Mouse (Mus musculus): ENCODE measurements at regions not wholly inside any gene's neighbourhood (a gene's known extent, or its start where the extent isn't known, plus 50 kb on each side); places are given as distances from the start of the nearest gene placed in this dataset.

DNA sequence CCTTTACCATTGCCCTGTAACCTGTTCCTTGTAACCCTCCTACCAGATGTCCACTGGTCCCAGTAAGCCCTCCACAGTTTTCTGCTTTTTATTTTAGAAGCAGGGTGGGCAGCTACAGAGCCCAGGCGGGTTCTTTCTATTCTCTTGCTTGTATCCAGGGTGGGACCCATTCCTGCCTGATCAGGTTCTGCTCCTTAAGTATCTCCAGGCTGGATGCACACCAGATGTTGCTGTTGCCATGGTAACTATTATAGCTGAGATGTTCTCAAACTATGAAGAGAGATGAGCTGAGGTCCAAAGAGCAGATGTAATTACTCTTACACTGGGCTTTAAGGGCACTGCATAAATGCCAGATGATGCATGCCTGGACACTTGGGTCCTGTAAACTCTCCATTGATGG is 335.3 kb upstream of the Kazn start:
- no peak for DNase-seq (ENCODE audit: low spot score)

DNA sequence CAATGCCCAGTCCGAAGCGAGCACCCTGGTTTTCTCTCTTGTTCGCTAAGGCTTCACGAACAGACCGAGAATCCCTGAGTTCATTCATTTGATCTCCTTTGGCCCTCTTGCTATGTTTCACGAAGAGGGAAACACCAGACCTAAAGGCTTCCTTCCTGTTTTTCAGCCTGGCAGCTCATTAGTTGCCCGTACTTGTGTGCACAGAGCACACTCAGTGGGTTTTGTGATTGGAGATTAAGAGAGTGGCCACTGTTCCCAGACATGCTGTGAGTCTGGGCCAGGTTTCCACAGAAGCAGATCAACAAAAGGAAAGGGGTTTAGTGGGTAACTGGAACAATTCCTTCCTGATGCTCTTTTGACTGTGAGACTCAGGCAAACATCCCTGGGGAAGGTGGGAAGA is 331.5 kb upstream of the Kazn start:
- DNase-seq (ENCODE audit: low spot score) = no peak

DNA sequence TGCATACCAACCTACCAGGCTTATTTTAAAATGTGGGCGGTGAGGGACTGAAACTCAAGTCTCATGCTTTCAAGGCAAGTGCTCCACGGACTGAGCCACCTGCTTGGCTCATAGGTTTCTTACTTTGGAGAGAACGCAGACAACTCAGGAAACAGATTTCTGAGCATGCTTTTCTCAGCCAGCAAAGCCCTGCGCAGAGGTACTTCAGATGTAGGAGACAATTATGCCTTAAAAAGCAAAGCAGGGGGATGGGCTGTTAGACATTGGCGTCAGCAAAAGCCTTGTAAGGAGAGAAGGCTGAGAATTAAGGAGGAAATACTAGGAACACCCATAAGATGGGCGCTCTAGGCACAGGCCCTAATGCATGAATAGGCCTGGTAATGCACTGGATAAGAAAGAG is 329.4 kb upstream of the Kazn start:
- DNase-seq (ENCODE audit: low spot score) = no peak

DNA sequence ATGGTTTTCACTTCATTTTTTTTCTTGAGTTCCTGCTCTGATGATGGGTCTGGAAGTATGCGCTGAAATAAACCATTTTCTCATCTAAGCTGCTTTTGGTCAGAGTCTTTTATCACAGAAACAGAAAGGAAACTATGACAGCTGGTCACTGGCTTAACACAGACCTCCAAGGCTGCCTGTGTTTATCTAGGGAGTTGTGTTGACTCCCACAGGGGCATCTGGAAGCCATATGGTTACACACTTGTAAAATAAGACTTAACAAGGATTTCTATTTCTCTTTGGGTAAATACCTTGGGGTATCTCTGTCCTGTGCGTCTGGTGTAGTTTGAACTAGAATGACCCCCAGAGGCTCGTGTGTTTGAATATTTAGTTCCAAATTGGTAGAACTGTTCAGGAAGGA is 315.5 kb upstream of the Kazn start:
- no peak for DNase-seq (ENCODE audit: low spot score)

DNA sequence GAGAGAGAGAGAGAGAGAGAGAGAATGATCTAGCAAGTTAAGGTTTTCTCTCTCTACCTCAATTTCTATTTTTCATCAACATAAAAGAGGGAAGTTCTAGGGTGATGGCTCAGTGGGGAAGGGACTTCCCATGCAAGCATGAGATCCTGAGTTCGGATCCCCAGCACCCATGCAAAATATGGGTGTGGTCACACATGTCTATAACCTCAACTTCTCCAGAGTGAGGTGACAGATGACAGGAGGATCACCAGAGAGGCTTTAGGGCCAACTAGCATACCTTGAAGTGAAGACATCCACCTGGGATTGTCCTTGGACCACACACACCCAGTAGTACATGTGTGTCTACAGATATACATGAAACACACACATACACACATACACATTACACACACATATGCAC is 306.7 kb upstream of the Kazn start:
- DNase-seq (ENCODE audit: low spot score) = no peak

DNA sequence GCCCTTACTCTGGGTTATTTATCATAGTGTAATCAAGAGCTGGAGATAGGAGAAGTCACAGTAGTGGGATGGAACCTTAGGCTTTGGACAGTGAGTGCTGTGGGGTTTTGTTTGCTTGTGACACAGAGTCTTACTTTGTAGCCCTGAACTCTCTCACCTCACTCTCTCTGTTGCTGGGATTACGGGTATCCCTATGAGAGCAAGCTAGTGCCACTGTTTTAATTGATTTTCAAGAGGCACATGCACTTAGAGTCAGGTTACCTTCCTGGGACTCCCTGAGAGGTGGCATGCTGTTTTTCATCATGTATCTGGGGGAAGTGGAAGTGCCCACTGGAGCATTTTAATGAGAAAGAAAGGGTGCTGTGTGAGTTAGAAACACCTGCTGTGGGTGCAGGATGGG is 306.0 kb upstream of the Kazn start:
- DNase-seq (ENCODE audit: low spot score) = no peak

DNA sequence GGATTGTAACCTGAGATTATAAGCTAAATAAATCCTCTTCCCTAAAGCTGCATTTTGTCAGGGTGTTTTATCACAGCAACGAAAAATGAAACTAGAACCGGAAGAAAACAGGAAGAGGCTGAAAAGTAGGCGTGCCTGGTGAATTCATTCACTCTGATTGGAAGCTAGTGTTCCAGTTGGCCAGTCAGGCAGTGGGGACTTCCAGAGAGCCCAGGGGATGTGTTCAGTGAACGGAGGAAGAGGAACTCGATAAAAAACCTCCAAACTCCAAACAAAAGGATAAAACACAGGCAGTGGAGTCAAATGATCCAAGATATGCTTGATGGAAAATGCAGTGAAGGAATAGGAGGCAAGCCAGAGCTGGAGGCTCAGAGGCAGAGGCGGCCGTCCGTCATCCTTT is 305.5 kb upstream of the Kazn start:
- DNase-seq (ENCODE audit: low spot score) = no peak

DNA sequence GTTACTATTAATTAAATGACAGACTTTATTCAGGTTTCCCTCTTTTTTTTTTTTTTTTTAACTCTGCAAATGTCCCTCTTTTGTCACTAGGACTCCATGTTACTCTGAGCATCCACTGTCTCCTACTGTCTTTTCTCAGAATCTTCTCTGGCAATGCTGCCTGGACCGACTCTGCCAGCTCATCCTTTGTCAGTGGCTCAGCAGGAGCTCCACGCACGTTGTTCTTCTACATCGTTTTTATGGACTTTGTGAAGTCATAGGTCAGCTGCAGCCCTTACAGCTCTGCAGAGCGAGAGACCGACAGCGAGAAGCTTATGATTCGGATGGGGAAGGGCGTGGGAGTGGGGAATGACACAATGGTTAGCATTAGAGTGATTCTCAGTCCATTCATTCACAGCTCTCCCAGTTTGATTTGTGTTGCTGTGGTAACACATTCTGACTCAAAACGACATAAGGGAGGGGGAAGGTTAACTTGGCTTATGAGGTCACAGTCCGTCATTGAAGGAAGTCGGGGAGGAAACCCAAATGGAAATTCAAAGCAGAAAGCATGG is 300.1 kb upstream of the Kazn start:
- DNase-seq (ENCODE audit: low spot score) = no peak

DNA sequence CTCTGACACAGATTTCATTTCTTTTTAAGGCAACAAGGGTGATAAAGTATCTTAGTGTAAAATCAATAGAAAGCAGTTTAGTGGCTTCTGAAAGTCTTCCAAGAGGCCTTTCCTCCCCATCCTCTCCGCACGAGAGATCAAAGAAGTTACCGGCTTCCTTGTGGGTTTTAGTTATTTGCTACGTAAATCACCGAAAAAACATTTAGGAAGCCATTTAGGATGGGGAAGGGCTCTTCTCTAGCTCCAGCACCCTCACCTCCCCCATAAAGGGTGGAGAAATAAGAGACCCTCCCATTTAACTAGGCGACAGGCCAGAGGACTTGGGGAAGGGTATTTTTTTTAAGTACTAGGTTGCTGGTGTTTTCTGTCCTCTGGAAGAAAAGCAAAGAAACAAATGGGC is 287.9 kb upstream of the Kazn start:
- DNase-seq (ENCODE audit: low spot score) = no peak

DNA sequence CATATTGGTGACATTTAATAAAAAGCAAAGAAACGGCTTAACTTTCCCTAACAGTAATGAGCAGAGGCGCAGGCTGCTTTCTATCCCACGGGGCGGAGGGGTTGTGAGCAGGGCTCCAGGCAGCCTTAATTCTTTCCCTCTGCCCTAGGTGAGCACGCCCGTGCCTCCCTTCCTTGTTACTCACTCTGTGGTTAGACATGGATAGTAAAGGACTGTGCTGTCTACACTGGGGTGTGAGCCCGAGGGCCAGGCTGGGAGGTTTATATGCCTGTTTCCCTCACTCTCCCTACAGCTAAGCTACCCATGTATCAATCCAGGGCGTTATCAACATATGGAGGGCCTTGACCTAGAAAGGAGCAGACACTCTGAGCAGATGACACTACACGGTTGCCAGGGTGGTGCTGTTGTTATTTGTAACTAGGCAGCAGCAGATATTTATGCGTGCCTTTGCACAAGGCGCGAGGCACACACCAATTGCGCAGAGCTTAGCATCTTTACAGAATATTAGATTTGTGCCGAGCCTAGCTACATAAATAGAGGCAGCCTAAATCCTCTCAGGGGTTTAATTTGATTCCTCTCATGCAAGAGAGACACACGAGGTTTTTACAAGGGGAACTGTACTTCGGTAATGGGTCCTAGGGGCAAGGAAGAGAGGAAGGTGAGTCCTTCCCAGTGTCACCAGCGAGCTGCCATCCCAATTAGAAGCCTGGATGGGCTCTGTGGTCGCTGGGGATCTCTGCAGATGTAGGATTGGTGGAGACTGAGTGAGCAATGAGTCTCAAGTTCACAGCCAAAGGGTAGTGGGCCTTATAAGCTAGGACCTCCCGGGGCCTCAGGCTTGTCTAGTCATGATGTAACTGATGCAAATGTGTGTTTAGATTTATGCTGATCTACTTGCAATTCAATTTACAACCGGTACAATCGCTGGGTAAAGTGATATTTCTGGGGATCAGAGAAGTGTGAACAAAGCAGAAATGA is 278.6 kb upstream of the Kazn start:
- no peak for DNase-seq (ENCODE audit: low spot score)

DNA sequence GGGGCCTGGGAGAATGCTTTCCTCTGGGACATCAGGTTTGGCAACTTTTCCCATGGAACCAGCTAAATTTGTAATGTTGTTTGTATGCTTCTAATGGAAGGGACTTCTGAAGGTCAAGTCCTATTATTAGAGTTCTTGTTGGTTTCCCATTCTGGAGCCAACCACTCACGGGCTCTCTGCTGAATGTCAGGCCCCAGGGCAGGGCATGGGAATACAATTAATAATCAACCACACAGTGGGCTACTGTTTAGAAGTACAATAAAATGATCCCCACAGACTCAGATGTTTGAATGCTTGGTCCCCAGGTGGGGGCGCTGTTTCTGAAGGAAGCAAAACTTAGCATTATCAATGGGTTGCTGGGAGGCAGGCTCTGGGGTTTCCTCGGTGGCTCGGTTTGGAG is 275.6 kb upstream of the Kazn start:
- DNase-seq (ENCODE audit: low spot score) = no peak

DNA sequence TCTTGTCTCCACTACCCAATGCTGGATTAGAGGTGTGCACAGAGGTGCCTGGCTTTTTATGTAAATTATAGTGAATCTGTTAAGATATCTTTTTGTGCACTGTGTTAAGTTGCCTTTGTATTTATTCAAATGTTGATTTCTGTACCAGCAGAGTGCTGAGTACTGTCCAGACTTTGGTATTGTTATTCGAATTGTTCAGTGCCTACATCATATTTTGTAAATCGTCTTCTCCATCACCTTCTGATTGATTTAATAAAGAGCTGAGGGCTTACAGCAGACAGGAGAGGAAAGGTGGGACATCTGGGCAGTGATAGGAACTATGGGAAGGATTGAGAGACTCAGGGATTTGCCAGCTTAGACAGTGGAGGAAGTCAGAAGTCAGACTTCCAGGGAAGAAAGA is 270.2 kb upstream of the Kazn start:
- no peak for DNase-seq (ENCODE audit: low spot score)

DNA sequence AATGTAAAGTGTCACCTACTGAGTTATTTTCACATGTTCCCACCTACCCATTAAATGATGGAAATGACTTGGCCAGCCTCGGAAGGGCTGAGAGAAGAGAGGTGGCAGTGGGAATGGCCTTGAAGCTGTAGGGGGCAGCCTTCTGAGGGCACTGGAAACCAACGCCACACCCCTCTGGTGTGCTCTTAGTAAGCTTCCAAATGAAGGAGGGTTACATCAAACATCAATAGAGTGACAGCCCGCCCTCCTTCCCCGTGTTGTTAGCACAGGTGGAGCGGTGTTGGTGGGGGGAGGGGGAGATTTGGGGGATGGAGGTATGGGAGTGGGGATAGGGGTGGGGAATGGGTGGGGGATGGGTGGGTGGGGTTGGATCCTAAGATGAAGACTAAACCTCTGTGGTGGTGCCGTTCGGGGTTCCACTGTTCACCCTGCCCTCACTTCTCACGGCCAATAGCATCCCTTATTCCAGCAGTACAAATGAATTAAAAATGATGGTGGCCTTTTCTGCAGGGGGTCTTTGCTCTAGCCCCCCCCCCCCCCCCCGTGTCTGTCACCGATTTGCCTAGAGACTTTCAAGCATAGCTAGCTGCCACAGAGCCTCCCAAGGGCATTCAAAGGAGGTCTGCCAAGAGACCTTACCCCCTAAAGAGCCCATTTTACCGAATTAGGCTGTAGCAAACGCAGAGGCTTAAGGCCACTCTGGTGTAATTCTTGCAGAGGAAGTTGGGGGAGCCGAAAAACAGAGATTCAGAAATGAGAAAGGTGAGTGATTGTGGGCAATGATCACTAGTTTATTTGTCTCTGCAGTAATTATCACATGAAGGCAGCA is 267.4 kb upstream of the Kazn start:
- DNase-seq (ENCODE audit: low spot score) = no peak

DNA sequence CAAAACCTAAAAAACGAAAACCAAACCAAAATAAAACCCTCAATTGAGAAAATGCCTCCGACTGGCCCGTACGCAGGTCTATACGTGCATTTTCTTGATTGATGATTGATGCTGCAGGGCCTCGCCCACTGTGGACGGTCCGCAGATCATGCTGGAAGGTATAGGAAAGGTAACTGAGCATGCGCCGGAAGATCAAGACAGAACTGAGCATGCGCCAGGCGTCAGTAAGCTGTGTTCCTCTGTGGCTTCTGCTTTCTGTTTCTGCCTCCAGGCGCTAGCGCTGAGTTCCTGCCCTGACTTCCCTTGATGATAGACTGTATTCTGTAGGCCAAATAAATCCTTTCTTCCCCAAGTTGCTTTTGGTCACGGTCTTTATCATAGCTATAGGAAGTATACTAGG is 264.6 kb upstream of the Kazn start:
- no peak for DNase-seq (ENCODE audit: low spot score)

DNA sequence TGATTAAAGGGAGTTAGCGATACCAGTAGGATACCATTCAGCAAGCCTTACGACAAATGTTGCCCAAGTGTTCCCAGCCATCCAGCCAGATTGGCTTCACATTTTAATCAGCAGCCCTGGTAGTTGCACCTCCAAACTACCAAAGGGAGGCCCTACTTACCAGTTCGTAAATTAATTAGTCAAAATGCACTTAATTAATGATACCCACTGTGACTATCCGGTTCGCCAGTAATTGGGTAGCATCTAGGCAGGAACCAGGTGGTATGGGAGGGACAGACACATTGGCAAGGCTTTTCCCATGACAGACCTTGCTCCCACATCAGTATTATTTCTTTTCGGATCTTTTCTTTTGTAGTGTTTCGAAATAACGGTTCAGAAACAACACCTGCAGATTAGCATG is 262.0 kb upstream of the Kazn start:
- DNase-seq (ENCODE audit: low spot score) = no peak

DNA sequence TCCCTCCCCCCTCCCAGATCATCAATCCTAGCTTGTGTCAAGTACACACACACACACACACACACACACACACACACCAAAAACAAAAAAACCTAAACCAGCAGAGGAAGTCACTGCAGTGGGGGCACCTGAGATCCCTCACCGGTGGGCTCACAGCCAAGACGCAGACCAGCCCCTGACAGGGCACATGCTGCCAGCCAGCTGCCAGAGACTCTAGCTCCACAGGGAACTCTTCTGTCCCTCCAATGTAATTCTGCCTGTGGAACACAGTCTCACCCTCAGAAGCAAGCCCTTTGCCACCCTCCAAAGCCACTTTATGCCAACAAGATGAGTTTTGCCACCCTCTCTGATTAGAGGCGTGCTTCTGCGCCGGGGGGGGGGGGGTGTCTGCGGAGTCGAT is 261.3 kb upstream of the Kazn start:
- DNase-seq (ENCODE audit: low spot score) = no peak

DNA sequence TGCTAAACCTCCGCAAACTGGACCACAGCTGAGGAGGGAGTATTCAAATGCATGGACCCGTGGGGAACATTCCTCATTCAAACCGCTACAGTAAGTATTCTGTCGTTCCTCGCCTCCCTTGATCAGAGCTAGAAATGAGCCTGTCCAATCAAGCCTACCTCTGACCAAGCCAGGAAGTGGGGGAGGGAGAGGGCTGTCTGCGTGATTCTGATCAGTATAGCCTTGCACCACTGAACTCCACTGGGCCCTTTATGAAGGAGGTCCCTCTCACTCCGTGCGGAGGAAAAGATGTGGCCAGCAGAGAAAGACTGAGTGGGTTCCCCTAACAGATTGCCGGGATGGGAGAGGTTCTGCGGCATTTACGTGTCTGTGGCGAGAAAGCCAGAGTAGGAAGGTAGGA is 257.4 kb upstream of the Kazn start:
- DNase-seq (ENCODE audit: low spot score) = no peak

DNA sequence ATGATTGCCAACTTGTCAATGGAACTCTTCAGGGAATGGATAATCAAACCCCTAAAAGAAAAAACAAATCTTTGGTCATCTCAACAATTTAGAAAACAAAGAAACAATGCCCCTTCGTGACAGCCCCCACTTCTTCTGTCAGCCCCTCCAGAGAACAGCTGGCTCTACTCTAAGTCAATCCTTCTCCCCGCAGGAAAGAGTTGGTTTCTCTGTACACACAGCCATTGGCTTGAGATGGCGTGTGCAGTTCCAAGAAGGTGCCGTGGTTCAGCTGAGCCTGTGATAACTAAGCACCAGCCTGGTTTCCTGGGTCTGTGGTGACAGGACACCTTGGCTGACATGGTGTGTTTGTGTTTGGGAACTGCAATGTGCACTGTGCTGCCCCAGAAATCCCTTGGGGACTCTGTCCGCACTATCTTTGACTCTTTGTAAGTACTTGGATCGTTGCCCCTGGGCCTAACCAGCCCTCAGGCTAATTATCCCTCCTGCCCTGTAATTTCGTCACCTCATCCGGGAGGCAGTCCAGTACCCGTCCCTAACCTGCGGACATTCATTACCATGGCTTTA is 253.8 kb upstream of the Kazn start:
- no peak for DNase-seq (ENCODE audit: low spot score)

DNA sequence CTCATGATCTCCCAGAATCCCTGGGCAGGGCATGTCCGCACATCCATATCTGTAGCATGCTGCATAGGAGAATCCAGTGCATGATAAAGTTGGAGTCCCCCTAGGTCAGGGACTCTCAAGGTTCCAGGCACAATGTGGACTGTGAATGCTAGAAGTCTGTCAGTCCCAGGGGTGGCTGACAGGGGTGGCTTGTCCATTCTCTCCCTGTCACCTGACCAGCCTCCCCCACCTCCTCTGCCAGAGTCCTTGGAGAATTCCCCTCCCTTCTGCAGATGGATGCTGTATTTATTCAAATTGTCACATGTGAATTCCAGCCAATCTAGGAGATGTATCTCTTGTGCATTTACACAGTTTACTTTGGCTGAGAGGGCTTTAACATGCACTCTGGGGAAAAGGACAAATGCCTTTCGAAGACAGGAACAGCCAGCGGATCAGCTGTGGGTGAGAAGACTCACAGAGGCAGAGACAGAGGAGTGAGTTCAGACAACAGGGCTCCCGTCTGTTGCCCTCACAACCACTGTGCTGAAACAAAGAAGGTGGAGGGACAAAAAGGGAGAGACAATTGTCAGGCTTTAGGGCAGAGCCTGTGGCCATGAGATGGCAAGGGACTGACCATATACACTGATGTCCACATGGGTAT is 246.7 kb upstream of the Kazn start:
- DNase-seq (ENCODE audit: low spot score) = no peak

DNA sequence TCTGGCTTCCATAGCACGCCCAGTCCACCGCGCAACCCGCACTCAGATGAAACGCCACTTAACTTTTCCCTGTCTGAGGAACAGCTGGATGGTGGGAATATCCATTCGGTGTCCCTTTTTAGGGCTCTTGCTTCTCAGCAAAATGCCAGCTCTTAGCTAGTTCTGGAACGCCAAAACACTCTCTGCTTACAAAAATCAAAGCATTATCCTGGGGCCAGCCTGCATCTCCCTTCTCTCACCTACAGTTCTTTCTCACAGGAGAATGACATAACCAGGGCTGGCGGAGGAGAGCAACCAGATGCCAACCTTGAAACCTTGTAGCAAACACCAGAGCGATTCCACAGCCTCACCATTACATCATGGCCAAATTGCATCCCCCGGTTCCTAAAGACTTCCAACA is 236.4 kb upstream of the Kazn start:
- no peak for DNase-seq (ENCODE audit: low spot score)

DNA sequence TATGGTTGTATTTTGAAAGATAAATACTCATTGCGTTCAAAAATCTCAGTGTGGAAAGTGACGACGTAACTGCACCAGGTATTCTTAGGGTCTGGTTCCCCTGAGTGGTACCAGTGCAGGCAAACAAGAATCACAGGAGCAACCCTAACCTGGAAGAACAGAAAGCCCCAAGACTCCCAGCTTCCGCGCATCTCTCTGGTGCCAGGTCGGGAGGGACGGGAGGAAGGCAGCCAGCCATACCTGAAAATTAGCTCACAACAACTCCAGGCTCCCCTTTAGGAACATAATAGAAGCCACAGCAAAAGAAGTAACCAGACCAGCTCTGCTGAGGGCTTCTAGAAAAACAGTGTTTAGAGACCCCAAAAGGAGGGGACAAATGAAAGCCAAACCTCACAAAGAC is 235.4 kb upstream of the Kazn start:
- DNase-seq (ENCODE audit: low spot score) = no peak

DNA sequence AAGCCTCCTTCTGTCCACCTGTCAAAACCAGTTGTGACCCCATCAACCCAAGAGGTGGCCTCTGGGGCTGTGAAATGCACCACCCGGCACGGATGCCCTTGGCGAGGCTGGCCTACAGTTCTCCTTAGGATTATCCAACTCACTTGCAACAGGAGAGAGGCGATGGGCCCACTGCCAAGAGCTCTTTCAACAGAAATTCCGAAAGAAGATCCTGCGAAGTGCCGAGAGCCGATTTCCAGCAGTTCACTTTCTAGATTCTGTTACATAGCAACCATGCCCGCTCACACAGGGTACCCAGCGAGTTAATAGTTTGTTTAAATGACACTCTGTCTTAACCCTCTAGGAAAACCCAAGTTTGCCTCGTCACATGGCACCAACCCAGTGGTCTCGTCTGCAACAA is 234.8 kb upstream of the Kazn start:
- no peak for DNase-seq (ENCODE audit: low spot score)

Data from thymus, postnatal 0 days (tissue).